Mouse (Mus musculus) heart, embryonic 10.5 days (tissue): ENCODE data around the gene Prss22. TPM values are rescaled to one million over a fixed set of nuclear protein-coding genes. Genes with fewer than 3 reads are reported as not detected.
A peak's percentile ranks its signal among the peaks of the same experiment; 100 is the strongest.

ENCODE experiments used
- DNase-seq: peaks from one replicate; pipeline ENCODE4 v3.0.0-alpha.2; 2017; ENCODE audit warnings: low spot score
- H3K27ac ChIP-seq: fragments of 300-500 bp; sonication (generic); 2 replicates; pipeline ENCODE4 v1.5.1; 2016; ENCODE audit warnings: mild to moderate bottlenecking
- H3K27me3 ChIP-seq: fragments of 300-500 bp; sonication (generic); 2 replicates; pipeline ENCODE4 v1.6.1; 2016; ENCODE audit warnings: mild to moderate bottlenecking; ENCODE audit not compliant: poor library complexity, insufficient read depth, severe bottlenecking
- H3K36me3 ChIP-seq: fragments of 300-500 bp; sonication (generic); 2 replicates; pipeline ENCODE4 v1.6.1; 2016; ENCODE audit warnings: mild to moderate bottlenecking, moderate library complexity
- H3K4me1 ChIP-seq: fragments of 300-500 bp; sonication (generic); 2 replicates; pipeline ENCODE4 v1.6.1; 2016; ENCODE audit warnings: mild to moderate bottlenecking
- H3K4me3 ChIP-seq: fragments of 300-500 bp; sonication (generic); 2 replicates; pipeline ENCODE4 v1.5.1; 2016; ENCODE audit warnings: mild to moderate bottlenecking, moderate library complexity
- H3K9me3 ChIP-seq: fragments of 300-500 bp; sonication (generic); 2 replicates; pipeline ENCODE4 v1.6.1; 2016; ENCODE audit warnings: mild to moderate bottlenecking, moderate library complexity
- WGBS: fragments of 180-500 bp; shearing (Covaris S2); methylation state at CpG from one replicate; pipeline ENCODE4 v1.1.7; 2016; 5-methylcytosine and 5-hydroxymethylcytosine counted together
- polyA plus RNA-seq: library from polyadenylated mRNA; unstranded; fragments of >200 nt; fragmentation: Nextera tagmentation; extraction: Ambion mirVana; gene quantifications from 2 replicates; pipeline ENCODE4 v1.2.1, GENCODE M21; 2016

The Prss22 gene
- polyA plus RNA-seq, 1 experiment from 2014 or later: 1.2 TPM

DNA sequence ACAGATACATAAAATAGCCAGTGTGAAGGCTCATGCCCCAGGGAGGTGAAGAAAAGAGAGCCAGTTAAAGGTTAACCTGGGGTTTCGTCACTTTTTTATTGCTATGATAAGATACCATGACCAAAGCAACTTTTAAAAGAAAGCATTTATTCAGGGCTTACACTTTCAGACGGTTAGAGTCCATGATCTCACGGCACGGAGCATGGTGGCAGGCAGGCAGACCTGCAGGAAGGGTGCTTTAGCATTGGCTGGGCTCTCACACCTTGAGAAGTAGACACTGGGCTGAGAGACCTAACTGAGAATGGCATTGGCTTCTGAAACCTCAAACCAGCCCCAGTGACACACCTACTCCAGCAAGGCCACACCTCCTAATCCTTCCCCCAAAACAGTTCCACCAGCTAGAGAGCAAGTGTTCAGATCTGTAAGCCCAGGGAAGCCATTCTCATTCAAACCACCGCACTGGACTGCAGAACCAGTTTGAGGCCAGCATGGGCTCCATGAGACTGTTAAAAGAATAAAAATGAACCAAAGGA lies 16.6 kb upstream of the Prss22 start:
- Histone ChIP-seq H3K4me3 (no peak overlapping the region), H3K27ac (no peak overlapping the region), H3K9me3 (no peaks in the 10 kb centered on the region), H3K36me3 (no peaks in the 10 kb centered on the region), H3K27me3 (no peaks in the 10 kb centered on the region; the same call in 1 of the 2 replicates), H3K4me1 (no peaks in the 10 kb centered on the region)
- WGBS: 82% methylated on average over 5 of the region's 5 CpGs
- DNase-seq: no peak

DNA sequence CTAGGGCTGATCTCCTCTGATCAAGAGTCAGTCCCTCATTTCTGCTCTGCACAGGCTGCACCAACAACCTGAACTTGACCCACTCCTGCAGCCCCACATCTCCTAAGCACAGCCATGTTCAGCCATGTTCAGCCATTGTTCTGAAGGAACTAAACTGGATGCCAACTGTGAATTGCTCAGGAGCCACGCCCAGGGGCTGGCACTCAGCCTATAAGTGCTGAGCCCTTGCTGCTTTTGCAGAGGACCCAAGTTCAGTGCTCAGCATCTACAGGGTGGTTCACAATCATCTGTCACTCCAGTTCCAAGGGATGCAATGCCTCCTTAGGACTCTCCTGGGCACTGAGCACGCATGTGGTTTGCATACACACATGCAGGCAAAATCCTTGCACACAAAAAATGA lies 15.0 kb upstream of the Prss22 start:
- no peaks in the 10 kb centered on the region for H3K4me1 ChIP-seq
- H3K36me3 ChIP-seq: no peaks in the 10 kb centered on the region
- H3K27ac ChIP-seq: no peak overlapping the region
- no peak overlapping the region for H3K4me3 ChIP-seq
- DNase-seq: no peak
- no peaks in the 10 kb centered on the region for H3K9me3 ChIP-seq
- H3K27me3 ChIP-seq: peaks cover 6% of the 10 kb centered on the region; the same call in 1 of the 2 replicates
- WGBS: 80% methylated on average over 2 of the region's 2 CpGs

DNA sequence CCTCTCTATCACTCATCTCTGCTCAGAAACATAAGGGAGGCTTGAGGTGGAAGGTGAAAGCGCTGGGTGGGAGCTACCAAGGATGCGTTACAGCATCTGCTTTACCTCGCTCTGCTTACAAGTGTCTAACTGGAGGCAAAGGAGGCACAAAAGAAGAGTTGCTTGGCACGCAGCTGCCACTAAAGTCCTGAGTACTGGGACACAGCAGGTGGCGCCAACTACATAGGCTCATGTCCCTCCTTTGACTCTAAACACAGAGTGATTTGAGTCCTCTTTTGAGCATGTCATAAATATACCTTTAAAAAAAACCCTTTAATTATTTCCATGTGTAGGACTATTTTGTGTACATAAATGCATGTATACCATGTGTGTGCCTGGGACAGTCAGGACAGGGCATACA lies 11.7 kb upstream of the Prss22 start:
- Histone ChIP-seq H3K4me1 (no peaks in the 10 kb centered on the region), H3K36me3 (no peaks in the 10 kb centered on the region), H3K9me3 (no peaks in the 10 kb centered on the region), H3K27me3 (peaks cover 10% of the 10 kb centered on the region; the same call in 1 of the 2 replicates), H3K27ac (no peak overlapping the region), H3K4me3 (no peak overlapping the region)
- WGBS: 67% methylated on average over 5 of the region's 5 CpGs
- DNase-seq: no peak

DNA sequence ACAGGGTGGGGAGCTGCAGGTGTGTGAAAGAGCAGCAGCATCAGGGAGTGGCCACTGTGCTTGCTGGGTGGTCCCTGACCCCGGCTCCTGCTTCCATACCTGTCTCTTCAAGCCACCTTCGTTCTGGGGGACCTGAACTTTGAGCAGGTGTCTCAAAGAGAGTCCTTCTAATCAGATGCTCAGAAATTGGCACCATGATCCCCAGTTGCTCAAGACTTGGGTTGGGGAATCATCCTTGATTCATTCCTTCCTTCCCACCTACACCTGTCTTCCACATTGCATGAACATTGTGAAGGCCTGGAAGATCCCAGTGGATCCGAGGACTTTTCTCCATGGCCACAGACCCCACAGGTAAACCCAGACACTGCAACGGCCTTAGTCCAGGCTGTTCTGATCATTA lies 10.2 kb upstream of the Prss22 start:
- H3K27me3 ChIP-seq: peaks cover 10% of the 10 kb centered on the region; the same call in 1 of the 2 replicates
- no peak overlapping the region for H3K4me3 ChIP-seq
- DNase-seq: no peak
- WGBS: 70% methylated on average over 4 of the region's 4 CpGs
- H3K27ac ChIP-seq: no peak overlapping the region
- no peaks in the 10 kb centered on the region for H3K36me3 ChIP-seq
- no peaks in the 10 kb centered on the region for H3K9me3 ChIP-seq
- H3K4me1 ChIP-seq: no peaks in the 10 kb centered on the region

DNA sequence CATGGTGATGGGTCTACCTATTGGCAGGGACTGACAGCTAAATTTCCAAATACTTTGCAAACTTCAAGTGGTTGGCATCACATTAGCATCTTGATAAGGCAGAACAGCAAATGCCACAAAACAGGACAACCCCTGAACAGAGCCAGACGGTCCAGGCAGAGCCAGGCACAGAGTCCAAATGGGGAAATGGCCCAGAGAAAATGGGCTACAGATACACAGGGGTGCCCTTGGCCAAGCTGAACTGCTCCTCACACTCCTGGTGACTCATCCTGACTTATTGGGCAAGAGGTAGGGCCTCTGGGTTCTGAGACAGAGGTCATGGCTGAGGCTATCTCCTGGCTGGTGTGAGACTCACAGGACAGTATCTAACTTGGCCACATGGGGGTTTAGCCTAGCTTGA lies 9.5 kb upstream of the Prss22 start:
- WGBS: 63% methylated on average over 1 of the region's 1 CpGs
- Histone ChIP-seq H3K27ac (no peak overlapping the region), H3K4me3 (no peak overlapping the region), H3K9me3 (no peaks in the 10 kb centered on the region), H3K4me1 (no peaks in the 10 kb centered on the region), H3K27me3 (peaks cover 10% of the 10 kb centered on the region; the same call in 1 of the 2 replicates), H3K36me3 (no peaks in the 10 kb centered on the region)
- no peak for DNase-seq

DNA sequence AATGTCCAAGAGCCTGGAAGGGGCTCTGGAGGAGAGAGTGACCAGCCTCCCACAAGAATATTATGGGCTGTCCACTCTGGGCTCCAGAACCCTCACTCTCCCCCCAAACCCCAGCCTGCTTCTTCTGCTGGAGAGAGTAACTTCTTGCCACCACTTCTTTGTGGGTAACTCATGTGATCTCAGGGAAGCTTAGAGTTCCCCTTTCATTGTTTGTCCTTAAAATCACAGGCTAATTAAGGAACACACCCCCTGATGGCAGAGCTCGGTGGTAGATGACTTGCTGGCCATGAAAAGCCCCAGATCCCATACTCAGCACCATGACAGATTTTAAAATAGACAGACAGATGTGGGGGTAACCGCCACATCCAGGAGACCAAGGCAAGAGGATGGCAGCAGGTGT lies 9.0 kb upstream of the Prss22 start:
- H3K36me3 ChIP-seq: no peaks in the 10 kb centered on the region
- H3K4me3 ChIP-seq: no peak overlapping the region
- no peak for DNase-seq
- H3K27ac ChIP-seq: no peak overlapping the region
- H3K4me1 ChIP-seq: no peaks in the 10 kb centered on the region
- no peaks in the 10 kb centered on the region for H3K9me3 ChIP-seq
- 51% methylated on average over 2 of the region's 2 CpGs for WGBS
- peaks cover 10% of the 10 kb centered on the region; the same call in 1 of the 2 replicates for H3K27me3 ChIP-seq

DNA sequence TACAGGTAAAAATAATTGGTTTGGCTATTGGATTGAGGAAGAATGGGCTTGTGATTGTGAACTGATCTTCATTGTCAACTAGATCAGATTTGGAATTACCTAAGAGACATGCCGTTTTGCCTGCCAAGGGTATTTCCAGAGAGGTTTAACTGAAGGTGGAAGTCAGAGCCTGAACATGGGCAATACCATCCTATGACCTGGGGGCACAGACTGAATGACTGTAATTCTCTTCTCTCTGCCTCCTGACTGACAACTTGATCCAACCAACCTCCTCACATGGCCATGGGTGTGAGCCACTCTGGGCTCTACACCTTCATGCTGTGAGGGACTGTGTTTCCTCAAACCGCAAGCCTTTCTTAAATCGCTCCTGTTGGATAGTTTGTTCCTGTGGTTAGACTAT lies 7.1 kb upstream of the Prss22 start:
- no peaks in the 10 kb centered on the region for H3K9me3 ChIP-seq
- WGBS: 89% methylated on average over 3 of the region's 3 CpGs
- no peak for DNase-seq
- H3K4me1 ChIP-seq: peaks cover 5% of the 10 kb centered on the region; the same call in 1 of the 2 replicates
- H3K27me3 ChIP-seq: peaks cover 10% of the 10 kb centered on the region; the same call in 1 of the 2 replicates
- no peak overlapping the region for H3K4me3 ChIP-seq
- H3K36me3 ChIP-seq: no peaks in the 10 kb centered on the region
- H3K27ac ChIP-seq: no peak overlapping the region

DNA sequence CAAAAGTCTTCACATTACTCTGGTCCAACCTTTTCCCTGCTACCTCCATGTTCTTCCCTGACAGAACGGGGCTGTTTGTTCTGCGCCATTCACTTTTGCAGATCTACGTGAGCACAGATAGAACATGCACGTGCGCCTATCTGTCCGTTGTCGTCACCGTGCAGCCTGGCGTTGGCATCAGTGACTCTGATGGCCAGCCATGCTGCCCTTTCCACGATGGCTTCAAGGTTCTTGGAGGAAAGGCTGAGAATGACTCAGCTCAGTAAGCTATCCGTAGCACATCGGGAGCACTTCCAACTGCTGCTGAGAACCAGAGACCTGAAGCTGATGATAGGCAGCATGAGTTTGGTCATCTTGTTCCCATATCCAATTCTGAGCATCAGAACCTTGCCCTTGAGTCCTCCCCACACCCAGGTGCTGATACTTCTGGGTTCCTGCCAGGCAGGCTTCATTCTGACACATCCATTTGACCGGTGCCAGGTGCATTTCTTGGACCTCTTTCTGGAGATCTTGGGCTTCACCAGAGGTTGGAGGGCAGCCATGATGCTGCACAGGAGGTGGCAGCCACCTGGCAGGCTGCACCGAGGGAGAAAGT lies 6.3 kb upstream of the Prss22 start:
- 82% methylated on average over 14 of the region's 14 CpGs for WGBS
- H3K4me3 ChIP-seq: no peak overlapping the region

DNA sequence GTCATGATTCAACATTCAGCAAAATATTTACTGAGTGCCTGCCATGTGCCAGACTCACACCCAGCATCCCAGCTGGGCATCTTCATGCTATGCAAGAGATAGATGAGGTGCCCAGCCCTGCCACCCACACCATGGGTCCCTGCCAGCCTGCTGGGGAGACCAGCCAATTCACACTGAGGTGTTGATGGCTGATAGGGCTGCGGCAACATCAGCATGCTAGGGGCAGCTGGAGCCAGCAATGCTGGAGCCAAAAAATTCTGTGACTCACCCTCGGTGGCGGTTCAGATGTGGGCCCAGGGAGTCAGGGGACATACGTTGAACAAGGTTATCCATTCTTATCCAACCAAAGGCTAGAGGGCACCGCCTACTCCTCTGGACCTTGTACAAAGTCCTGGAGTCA lies 2.5 kb upstream of the Prss22 start:
- no peak overlapping the region for H3K27ac ChIP-seq
- H3K4me1 ChIP-seq: peaks cover 22% of the 10 kb centered on the region
- no peak overlapping the region for H3K4me3 ChIP-seq
- no peak for DNase-seq
- H3K27me3 ChIP-seq: peaks cover 30% of the 10 kb centered on the region; the same call in 1 of the 2 replicates
- 23% methylated on average over 5 of the region's 5 CpGs for WGBS
- no peaks in the 10 kb centered on the region for H3K36me3 ChIP-seq
- H3K9me3 ChIP-seq: no peaks in the 10 kb centered on the region

More for the DNA sequence above, 6.3 kb upstream of the Prss22 start:
- no peak overlapping the region for H3K27ac ChIP-seq
- no peak for DNase-seq
- peaks cover 14% of the 10 kb centered on the region; the same call in 1 of the 2 replicates for H3K4me1 ChIP-seq
- H3K9me3 ChIP-seq: no peaks in the 10 kb centered on the region
- peaks cover 10% of the 10 kb centered on the region; the same call in 1 of the 2 replicates for H3K27me3 ChIP-seq
- no peaks in the 10 kb centered on the region for H3K36me3 ChIP-seq

DNA sequence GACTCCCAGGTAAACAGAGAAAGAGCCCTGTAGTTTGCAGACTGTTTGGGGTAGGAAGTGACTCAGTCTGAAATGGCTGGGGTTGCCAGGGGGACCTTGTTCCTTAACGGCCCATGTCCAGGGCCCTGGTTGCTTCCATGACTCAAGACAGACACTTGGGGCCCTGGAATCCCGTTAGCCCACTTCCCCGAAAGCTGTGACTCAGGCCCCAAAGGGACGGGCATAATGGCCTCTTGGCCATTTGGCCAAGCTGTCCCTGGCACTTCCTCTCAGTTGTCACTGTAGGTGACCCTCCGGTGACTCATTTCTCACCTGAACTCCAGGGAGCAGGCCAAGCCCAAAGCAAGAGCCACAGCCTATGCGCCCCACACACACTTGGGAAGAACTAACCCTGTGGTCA lies 483 bp upstream of the Prss22 start:
- no peak overlapping the region for H3K4me3 ChIP-seq
- H3K27ac ChIP-seq: no peak overlapping the region
- H3K27me3 ChIP-seq: peaks cover 40% of the 10 kb centered on the region
- H3K9me3 ChIP-seq: no peaks in the 10 kb centered on the region
- WGBS: 50% methylated on average over 6 of the region's 6 CpGs
- DNase-seq: no peak
- H3K4me1 ChIP-seq: peaks cover 28% of the 10 kb centered on the region
- H3K36me3 ChIP-seq: no peaks in the 10 kb centered on the region

DNA sequence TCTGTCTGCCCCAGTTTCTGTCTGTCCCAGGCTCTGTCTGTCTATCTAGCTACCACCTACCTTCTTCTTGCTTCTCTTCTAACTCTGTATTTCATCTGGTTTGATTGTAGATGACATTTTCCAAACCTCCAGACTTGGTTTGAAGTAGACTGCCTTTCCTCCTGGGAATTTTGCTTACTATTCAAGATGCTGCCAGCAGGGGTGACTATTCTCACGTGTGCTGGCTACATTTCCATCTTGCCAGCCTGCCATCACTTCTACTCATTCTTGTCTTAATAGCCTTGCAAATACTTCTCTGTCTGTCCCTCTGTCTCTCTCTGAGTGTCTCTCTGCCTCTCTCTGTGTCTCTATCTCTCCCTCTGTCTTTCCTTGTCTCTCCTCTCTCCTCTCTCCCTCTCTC lies 2.5 kb downstream of the Prss22 start:
- no peak overlapping the region for H3K4me3 ChIP-seq
- H3K27me3 ChIP-seq: peaks cover 47% of the 10 kb centered on the region
- no peak for DNase-seq
- no peak overlapping the region for H3K27ac ChIP-seq
- peaks cover 34% of the 10 kb centered on the region for H3K4me1 ChIP-seq
- 46% methylated on average over 1 of the region's 1 CpGs for WGBS
- H3K36me3 ChIP-seq: no peaks in the 10 kb centered on the region
- no peaks in the 10 kb centered on the region for H3K9me3 ChIP-seq

DNA sequence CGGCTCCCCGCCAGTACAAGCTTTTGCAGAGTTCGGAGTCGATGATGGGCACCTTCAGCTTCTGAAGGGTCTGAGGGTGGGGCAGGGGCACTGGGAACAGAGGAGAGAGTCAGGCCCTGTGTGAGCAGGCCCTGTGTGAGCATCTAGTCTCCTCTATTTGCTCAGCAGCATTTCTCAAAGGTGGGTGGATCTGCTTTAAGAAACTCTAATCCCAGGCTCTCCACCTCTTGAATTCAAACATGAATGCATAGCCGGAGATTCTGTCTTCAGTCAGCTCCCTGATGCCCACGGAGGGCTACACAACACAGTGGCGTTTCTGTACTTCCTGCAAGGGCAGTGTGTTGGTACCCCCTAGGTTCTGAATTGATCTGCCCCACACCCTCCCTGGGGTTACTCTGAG lies 3.2 kb downstream of the Prss22 start:
- Histone ChIP-seq H3K9me3 (no peaks in the 10 kb centered on the region), H3K4me1 (peaks cover 27% of the 10 kb centered on the region), H3K36me3 (no peaks in the 10 kb centered on the region), H3K27ac (no peak overlapping the region), H3K4me3 (no peak overlapping the region), H3K27me3 (peaks cover 50% of the 10 kb centered on the region)
- 74% methylated on average over 7 of the region's 7 CpGs for WGBS
- no peak for DNase-seq

DNA sequence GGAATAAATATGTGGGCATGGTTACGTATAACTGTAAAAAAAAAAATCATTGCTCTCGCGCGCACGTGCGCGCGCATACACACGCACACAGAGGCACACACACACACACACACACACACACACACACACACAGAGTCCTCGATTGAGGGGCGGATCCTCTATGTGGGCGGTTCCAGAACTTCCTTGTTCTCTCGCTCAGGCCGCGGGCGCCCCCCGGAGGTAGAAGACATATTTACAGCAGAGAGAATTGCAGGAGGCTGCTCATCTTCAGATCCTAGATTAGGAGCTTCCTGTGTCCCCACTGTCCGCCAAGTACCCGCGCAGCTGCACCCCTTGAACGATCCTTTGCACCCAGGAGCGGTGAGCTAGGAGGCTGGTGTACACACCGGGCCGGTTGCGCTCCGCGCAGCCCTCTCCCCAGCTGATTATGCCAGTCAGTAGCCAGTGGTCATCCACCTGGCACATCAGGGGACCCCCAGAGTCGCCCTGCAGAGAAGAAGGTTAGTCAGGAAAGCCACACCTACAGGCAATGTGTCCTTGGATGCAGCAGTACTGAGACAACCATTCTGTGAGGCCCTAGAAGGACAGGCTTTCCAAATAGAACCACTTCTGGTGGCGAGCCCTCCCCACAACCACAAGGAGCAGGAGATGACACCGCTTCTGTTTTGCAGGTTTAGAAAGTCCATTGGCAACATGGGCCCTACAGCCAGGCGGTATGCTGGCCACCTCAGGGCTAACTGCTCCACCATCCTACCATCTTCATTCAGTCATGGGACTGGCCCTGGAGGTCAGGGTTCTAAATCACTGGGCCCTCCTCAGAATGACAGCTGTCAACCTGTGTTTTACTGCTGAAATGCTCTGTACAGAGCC lies 4.1 kb downstream of the Prss22 start:
- peak overlapping the region; percentile 62; the same call in 1 of the 2 replicates for H3K27ac ChIP-seq
- no peaks in the 10 kb centered on the region for H3K36me3 ChIP-seq
- peak overlapping the region; percentile 37 for H3K4me3 ChIP-seq
- H3K9me3 ChIP-seq: no peaks in the 10 kb centered on the region
- peaks cover 22% of the 10 kb centered on the region for H3K4me1 ChIP-seq
- H3K27me3 ChIP-seq: peaks cover 48% of the 10 kb centered on the region
- WGBS: 10% methylated on average over 31 of the region's 31 CpGs
- peak; percentile 94 for DNase-seq
